Mouse (Mus musculus) bone marrow macrophage, adult 2 months (primary cell): ENCODE measurements around the gene Pawr. TPM values are rescaled to one million over a fixed set of nuclear protein-coding genes. Genes with fewer than 3 reads are reported as not detected.
"Not testable (repeated sequence)": the region's sequence is repeated elsewhere in the genome, so short reads cannot be mapped to it uniquely, and the experiment has no call there.

Source experiments
- H3K27ac ChIP-seq: 2 replicates; pipeline ENCODE4 v1.5.1; 2012; ENCODE audit warnings: low read depth, low read length; ENCODE audit not compliant: insufficient read depth
- H3K4me1 ChIP-seq: 2 replicates; pipeline ENCODE4 v1.6.1; 2012; ENCODE audit warnings: low read length; ENCODE audit not compliant: control insufficient read depth, insufficient read depth
- H3K4me3 ChIP-seq: 2 replicates; pipeline ENCODE4 v1.5.1; 2012; ENCODE audit warnings: mild to moderate bottlenecking, low read length, moderate library complexity; ENCODE audit not compliant: insufficient read depth
- CTCF ChIP-seq: IDR thresholded peaks from 2 replicates; pipeline ENCODE4 v1.5.1; 2012; ENCODE audit warnings: low read depth, mild to moderate bottlenecking, low read length, moderate library complexity
- POLR2A ChIP-seq: IDR thresholded peaks from 2 replicates; pipeline ENCODE4 v1.6.1; 2012; ENCODE audit warnings: mild to moderate bottlenecking, low read depth, low read length, borderline replicate concordance
- polyA plus RNA-seq: library from polyadenylated mRNA; stranded (reverse); fragments of >200 nt; gene quantifications from 2 replicates; pipeline ENCODE4 v1.2.4, GENCODE M21; 2012; ENCODE audit not compliant: missing spikeins, insufficient read depth, insufficient read length

The Pawr gene
- polyA plus RNA-seq, 1 experiment = not detected

DNA sequence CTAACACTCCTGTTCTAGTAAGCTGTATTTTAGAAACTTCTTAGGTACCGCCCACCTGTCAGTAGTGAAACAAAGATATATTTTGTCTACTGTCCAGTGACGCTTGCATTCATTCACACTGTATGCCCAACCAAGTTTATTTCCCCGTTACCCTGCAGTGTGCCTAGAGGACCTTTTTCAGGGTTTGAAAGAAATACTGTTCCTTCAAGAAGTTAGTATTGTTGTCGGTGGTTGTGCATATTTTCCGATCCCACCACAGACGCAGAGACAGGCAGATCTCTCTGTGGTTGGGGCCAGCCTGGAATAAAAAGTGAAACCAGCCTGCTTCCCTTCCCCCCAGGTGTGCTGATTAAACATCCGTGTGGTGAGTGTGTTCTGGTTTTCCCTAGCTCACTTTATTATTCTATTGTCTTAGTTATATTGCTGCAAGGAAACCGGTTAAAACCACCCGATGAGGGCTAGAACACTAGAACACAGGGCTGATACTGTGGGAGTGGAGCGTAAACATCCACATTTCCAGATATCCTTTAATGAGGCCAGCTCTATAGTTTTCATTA, 3.9 kb downstream of the Pawr start:
- H3K4me3 ChIP-seq = no peak overlapping the region
- H3K27ac ChIP-seq = no peak overlapping the region
- TF ChIP-seq CTCF = no peak
- TF ChIP-seq POLR2A = no peak
- no peaks in the 10 kb centered on the region for H3K4me1 ChIP-seq

DNA sequence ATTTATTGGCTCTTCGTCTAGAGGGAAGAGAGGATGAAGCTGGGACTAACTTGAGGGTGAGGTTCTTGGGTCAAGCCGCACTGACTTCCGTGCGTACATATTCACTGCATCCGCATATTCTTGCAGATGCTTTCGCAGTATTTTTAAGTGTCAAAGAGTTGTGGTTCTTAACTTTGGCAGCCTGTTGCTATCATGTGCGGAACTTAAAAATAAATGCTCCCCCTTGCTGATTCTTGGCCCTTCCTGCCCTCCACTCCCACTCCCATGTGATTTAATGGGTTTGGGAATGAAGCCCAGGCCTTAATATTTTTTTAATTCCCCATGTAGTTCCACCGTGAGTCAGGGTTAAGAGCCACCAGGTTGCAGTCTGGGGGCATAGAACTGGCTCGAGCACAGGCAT, 4.7 kb downstream of the Pawr start:
- TF ChIP-seq POLR2A = no peak
- no peak for TF ChIP-seq CTCF
- no peaks in the 10 kb centered on the region for H3K4me1 ChIP-seq
- H3K27ac ChIP-seq = no peak overlapping the region
- H3K4me3 ChIP-seq = no peak overlapping the region

DNA sequence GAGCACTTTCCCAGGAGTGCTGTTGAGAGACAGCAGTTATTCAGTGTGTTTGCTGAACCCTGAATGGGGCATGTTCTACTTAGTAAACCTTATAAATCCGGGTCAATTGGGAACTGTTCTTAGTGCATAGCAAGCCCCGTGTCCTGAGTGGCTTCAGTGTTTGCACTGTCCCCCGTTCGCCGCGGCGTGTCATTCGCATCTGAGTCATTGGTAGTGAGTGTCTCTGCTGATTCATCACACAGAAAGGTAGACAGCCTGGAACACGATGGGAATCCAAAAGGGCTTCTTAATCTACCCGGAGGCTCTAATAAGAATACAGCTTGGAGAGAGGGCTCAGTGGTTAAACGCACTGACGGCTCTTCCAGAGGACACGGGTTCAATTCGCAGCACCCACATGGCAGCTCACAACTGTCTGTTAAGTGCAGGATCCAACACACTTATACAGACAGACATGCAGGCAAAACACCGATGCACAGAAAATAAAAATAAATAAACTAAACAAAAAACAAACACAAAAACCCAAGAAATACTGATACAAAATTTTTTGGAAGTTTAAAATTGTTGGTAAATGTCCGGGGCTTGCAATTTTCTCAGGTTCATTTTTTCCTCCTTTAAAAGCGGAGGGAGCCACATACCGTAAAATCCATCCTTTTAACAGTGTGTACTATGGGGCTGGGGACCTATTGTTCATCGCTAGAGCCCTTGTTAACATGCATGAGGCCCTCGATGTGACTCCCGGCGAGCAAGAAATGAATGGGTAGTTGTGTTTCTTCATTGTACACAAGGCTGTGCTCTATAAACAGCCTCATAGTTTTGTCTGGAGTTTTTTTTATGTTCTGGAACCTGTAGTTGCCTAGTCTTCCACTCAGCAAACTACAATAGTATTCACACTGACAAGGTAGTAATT, 6.4 kb downstream of the Pawr start:
- Histone ChIP-seq H3K4me1 (no peaks in the 10 kb centered on the region), H3K27ac (no peak overlapping the region), H3K4me3 (no peak overlapping the region)
- TF ChIP-seq CTCF (no peak), POLR2A (no peak)

- H3K4me1 ChIP-seq = no peaks in the 10 kb centered on the region
- no peak overlapping the region for H3K27ac ChIP-seq
- TF ChIP-seq CTCF (no peak), POLR2A (no peak)
- no peak overlapping the region for H3K4me3 ChIP-seq
Measured at GRCm38 (mm10) chr10:108339118-108339517, 7.2 kb downstream of the Pawr start.

DNA sequence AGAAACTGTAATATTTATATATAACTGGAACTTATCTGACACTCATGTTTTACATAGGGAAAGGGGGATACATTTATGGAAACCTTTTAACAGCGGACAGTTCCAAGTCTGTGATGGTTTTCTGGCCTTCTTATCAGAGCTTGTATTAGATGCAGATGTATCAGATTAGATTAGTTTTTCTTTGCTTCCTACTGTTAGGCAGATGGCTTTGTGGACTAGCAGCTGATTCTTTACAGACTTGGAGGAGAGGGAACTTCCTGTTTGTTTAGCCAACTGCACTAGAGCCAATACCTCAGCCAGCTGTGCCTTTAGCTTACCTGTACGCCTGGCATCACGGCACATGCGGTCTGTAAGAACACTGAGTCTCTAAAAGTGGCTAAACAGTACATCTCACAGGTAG, 8.0 kb downstream of the Pawr start:
- Histone ChIP-seq H3K4me1 (no peaks in the 10 kb centered on the region), H3K27ac (no peak overlapping the region), H3K4me3 (no peak overlapping the region)
- TF ChIP-seq POLR2A (no peak), CTCF (no peak)

DNA sequence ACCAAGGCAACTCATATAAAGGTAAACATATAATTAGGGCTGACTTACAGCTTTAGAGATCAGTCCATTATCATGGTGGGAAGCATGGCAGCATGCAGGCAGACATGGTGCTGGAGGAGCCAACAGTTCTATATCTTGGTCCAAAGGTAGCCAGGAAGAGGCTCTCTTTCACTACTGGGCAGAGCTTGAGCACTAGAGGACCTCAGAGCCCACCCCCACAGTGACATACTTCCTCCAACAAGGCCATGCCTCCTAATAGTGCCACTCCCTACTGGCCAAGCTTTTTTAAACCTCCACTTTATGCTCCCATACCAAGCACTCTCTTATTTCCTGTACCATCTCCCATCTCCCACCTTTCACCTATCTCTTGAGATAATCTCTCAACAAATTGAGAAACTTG, 11.8 kb downstream of the Pawr start:
- no peak overlapping the region for H3K4me3 ChIP-seq
- H3K27ac ChIP-seq = no peak overlapping the region
- TF ChIP-seq POLR2A = no peak
- no peak for TF ChIP-seq CTCF
- no peaks in the 10 kb centered on the region for H3K4me1 ChIP-seq

GRCm38 (mm10) chr10:108345123-108345522, 13.2 kb downstream of the Pawr start:
- H3K4me3 ChIP-seq = no peak overlapping the region
- TF ChIP-seq POLR2A (no peak), CTCF (no peak)
- H3K27ac ChIP-seq = no peak overlapping the region
- H3K4me1 ChIP-seq = no peaks in the 10 kb centered on the region

DNA sequence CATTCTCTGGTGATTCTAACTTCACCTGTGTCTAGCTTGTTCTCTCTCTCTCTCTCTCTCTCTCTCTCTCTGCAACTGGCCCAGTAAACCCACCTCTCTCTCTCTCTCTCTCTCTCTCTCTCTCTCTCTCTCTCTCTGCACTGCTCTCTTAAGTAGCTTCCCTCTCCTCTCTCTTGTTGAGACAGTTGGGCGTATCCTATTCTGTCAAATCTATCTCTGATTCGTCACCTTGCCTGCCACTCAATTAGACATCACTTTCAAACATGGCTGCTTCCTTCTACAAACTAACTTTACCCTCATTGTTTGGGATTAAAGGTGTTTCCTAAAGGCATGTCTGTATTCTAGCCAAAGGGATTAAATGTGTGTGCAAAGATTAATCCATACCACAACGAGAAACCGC, 14.4 kb downstream of the Pawr start:
- H3K4me3 ChIP-seq, H3K4me1 ChIP-seq, H3K27ac ChIP-seq: not testable (repeated sequence)

GRCm38 (mm10) chr10:108350125-108351070, 18.5 kb downstream of the Pawr start:
- H3K4me1 ChIP-seq = no peaks in the 10 kb centered on the region
- no peak overlapping the region for H3K27ac ChIP-seq
- no peak overlapping the region for H3K4me3 ChIP-seq
- TF ChIP-seq POLR2A = no peak
- TF ChIP-seq CTCF = no peak

DNA sequence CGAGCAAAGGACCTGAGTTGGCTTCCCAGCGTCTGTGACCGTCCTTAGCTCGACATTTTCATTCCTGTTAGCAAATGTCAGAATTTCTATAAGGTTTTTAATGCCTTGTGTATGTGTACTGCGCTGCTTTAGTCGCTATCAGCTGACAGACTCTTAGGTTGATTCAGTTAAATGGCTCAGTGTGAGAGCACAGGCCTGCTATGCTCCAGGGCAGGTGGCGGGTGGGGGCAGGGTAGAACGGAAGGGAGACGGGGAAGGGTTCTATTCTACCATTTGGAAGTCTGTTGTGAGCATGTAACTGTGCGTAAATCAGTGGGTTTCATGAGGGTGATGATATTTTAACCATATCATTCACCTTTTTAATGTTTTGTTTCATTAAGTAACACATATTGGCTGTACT, 21.0 kb downstream of the Pawr start:
- no peaks in the 10 kb centered on the region for H3K4me1 ChIP-seq
- no peak overlapping the region for H3K27ac ChIP-seq
- TF ChIP-seq POLR2A = no peak
- no peak overlapping the region for H3K4me3 ChIP-seq
